Mouse (Mus musculus): ENCODE data around the gene Adck1.
"Not testable (repeated sequence)": the region's sequence is repeated elsewhere in the genome, so short reads cannot be mapped to it uniquely, and the experiment has no call there.

Adck1 gene

GRCm38 (mm10) chr12:88360441-88361119, at the start of gene Adck1:
Adck1 (plus strand) TSS chr12:88360554.
- DNase-seq (ENCODE audit: low read depth, low spot score): peak; percentile 88

- DNase-seq (ENCODE audit: low read depth, low spot score): no peak
Observed at GRCm38 (mm10) chr12:88314556-88314955, 45.8 kb upstream of the Adck1 start.

GRCm38 (mm10) chr12:88323926-88324325, 36.4 kb upstream of the Adck1 start, which contains the start of gene Gm5039:
Gm5039 (minus strand) TSS chr12:88324026.
- DNase-seq (ENCODE audit: low read depth, low spot score): not testable (repeated sequence)

GRCm38 (mm10) chr12:88336662-88337413, 23.5 kb upstream of the Adck1 start:
- not testable (repeated sequence) for DNase-seq (ENCODE audit: low read depth, low spot score)

- DNase-seq (ENCODE audit: low read depth, low spot score): not testable (repeated sequence)
Observed at GRCm38 (mm10) chr12:88341286-88341685, 19.1 kb upstream of the Adck1 start.

- DNase-seq (ENCODE audit: low read depth, low spot score): no peak
Observed at GRCm38 (mm10) chr12:88354182-88354702, 6.1 kb upstream of the Adck1 start.

- no peak for DNase-seq (ENCODE audit: low read depth, low spot score)
Observed at GRCm38 (mm10) chr12:88361120-88361445, 729 bp downstream of the Adck1 start.

GRCm38 (mm10) chr12:88367673-88368072, 7.3 kb downstream of the Adck1 start:
- no peak for DNase-seq (ENCODE audit: low read depth, low spot score)

GRCm38 (mm10) chr12:88368618-88369017, 8.3 kb downstream of the Adck1 start:
- no peak for DNase-seq (ENCODE audit: low read depth, low spot score)

GRCm38 (mm10) chr12:88369690-88370089, 9.3 kb downstream of the Adck1 start:
- DNase-seq (ENCODE audit: low read depth, low spot score): not testable (repeated sequence)

GRCm38 (mm10) chr12:88370321-88370720, 10.0 kb downstream of the Adck1 start:
- not testable (repeated sequence) for DNase-seq (ENCODE audit: low read depth, low spot score)

- DNase-seq (ENCODE audit: low read depth, low spot score): no peak
Observed at GRCm38 (mm10) chr12:88372018-88372417, 11.7 kb downstream of the Adck1 start.

- DNase-seq (ENCODE audit: low read depth, low spot score): peak; percentile 16
Observed at GRCm38 (mm10) chr12:88376820-88377219, 16.5 kb downstream of the Adck1 start.

- no peak for DNase-seq (ENCODE audit: low read depth, low spot score)
Observed at GRCm38 (mm10) chr12:88378256-88378655, 17.9 kb downstream of the Adck1 start.

- no peak for DNase-seq (ENCODE audit: low read depth, low spot score)
Observed at GRCm38 (mm10) chr12:88388832-88389231, 28.5 kb downstream of the Adck1 start.

- DNase-seq (ENCODE audit: low read depth, low spot score): no peak
Observed at GRCm38 (mm10) chr12:88398658-88399057, 38.3 kb downstream of the Adck1 start.

GRCm38 (mm10) chr12:88403541-88403940, 43.2 kb downstream of the Adck1 start:
- DNase-seq (ENCODE audit: low read depth, low spot score): no peak

- DNase-seq (ENCODE audit: low read depth, low spot score): peak; percentile 55
Observed at GRCm38 (mm10) chr12:88405113-88405512, 44.8 kb downstream of the Adck1 start.

GRCm38 (mm10) chr12:88407996-88408322, 47.6 kb downstream of the Adck1 start:
- DNase-seq (ENCODE audit: low read depth, low spot score): no peak

GRCm38 (mm10) chr12:88408323-88409047, 48.1 kb downstream of the Adck1 start:
- peak; percentile 76 for DNase-seq (ENCODE audit: low read depth, low spot score)

- DNase-seq (ENCODE audit: low read depth, low spot score): no peak
Observed at GRCm38 (mm10) chr12:88413239-88413638, 52.9 kb downstream of the Adck1 start.

GRCm38 (mm10) chr12:88419912-88420621, 59.7 kb downstream of the Adck1 start:
- no peak for DNase-seq (ENCODE audit: low read depth, low spot score)

Measured in CD4-positive helper T cell, adult 2 months (primary cell).